Mouse (Mus musculus) skeletal muscle tissue, adult 2 months (tissue): ENCODE measurements around the gene Rnase12.

Experiments
- DNase-seq: peaks from one replicate; pipeline ENCODE4 v3.0.0-alpha.2; 2012; ENCODE audit warnings: low read depth, low spot score

The Rnase12 gene

GRCm38 (mm10) chr14:51085086-51085485 is 27.6 kb upstream of the Rnase12 start:
- DNase-seq, result no peak

DNA sequence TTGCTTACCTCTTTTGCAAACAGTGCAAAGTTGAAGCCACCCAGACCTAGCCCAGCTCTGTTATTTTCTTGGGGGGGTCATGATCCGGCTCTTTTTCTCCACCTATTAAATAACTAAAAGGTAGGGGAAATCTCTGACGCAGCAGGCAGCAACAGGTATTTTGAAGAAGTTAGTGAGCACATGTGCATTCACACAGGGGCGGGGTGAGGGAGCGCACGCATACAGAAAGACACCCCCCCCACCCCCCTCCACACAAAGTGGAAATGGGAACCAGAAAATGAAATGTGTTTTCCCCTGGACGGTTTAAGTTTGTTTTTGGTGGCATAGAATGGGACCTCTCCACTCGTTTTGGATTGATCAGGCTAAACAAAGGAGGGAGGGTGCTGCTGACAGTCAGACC is 26.3 kb upstream of the Rnase12 start:
- no peak for DNase-seq

DNA sequence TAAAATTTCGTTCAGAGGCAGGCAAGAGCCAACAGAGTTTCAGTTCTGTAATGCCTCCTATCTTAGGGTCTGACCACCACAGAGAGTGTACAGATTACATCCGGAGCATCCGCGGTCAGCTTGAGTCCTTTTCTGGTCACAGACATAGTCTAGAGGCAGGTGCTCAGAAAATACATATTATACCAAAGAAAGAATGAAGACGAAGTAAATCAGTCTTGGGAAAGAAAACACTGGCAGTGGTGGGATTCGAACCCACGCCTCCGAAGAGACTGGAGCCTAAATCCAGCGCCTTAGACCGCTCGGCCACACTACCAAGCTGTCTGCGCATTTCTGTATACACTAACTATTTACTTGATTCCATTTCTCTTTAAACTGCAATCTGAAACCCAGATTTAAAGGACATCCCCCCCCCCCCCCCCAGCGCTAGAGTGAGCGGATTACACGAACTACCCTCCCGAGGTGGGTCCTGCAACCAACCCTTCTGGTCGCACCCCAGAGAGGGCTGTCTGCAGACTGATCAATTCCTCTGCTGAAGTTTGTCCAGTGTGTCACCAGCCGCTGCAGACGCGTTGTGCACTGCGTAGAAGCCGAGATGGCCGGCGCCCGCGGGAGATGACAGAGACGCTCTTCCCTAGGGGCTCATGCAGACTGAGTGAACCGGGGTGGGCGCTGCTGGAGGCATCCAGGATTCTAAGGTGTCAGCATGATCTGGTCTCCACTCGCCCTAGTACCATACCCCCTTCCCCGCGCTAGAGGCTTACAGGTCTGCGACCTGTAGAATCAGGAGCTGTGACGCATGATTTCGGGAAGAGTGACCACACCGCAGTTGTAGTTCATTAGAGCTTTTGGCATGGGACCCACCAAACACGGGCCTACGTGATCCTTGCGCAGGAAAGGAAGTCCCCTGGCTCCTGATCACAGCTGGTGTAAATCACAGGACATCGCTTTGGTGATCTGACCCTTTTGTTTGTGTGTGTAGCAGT is 25.4 kb upstream of the Rnase12 start:
- no peak for DNase-seq

- DNase-seq, result no peak
These were observed 23.6 kb upstream of the Rnase12 start for GRCm38 (mm10) chr14:51081035-51081434.

DNA sequence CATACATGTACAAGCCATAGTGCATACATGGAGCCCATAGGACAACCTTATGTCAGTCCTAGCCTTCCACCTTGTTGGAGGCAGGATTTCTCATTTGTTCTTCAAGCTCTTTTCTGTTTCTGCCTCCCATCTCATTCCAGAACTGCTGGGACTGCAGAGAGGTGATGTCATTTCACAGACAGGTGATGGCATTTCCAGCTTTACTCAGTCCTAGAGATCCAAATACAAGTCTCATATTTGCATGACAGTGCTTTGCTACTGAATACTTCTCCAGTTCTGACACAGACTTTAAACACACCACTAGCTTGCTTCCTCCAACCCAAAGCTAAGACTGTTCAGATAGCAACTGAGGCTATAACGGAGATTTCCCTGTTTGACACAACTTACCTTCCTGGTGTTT is 21.7 kb upstream of the Rnase12 start:
- DNase-seq, result no peak

DNA sequence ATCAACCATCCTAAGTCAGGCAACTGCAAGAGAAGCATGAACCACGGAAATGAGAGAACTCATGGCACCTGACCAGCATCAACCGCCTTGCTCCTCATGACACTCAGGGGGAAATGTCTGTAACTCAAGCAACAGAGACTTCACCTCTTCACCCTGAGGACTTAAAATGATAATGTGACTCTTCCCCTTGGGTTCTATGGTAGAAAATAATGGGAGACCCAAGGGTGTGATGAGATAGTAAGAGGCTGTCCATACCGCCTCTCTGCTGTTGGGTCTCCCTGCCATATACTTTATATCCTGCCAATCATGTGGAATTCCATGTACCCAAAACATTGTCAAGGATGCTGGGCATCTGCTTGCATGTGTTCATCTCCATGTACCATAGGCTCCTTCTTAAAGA is 16.9 kb upstream of the Rnase12 start, which contains the start of gene Olfr750:
Gene Olfr750, minus strand, starts transcription at position 101 of the 400 bp plus-strand sequence.
- no peak for DNase-seq

GRCm38 (mm10) chr14:51069617-51070016 is 12.2 kb upstream of the Rnase12 start:
- no peak for DNase-seq

DNA sequence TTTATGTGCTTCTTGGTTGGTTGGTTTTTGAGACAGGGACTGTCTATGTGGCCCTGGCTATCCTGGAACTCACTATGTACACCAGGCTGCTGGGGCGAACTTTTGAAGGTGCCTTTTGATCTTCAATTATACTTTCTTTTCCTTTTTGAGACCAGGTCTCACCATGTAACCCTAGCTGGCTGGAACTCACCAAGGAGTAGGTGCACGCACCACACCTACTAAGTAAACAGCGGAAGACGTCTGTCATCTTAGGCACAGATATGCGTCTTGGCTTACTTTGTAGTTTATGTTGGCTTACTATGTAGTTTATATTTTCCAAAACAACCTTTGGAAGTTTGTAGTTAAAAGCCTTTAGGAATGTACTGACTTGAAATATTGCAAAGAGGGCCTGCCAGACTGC is 11.5 kb upstream of the Rnase12 start:
- no peak for DNase-seq

DNA sequence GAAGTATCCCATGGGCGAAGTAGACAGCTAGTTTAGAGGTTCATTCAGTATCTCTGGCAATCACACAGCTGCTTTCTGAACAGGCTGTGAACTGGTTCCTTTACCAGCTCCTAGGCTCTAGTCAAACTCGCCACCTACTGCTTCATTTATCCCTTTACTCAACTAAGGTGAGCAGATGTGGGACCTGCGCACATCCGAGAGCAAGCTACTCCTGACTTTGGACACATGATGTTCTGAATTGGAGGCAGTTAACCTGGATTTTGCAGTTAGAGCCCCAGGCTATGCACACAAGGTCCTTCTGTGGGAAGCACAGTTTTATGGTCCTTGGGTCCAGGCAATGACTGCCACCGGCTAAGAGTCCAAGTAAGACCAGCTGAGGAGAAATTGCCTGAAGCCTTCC is 3.3 kb upstream of the Rnase12 start:
- no peak for DNase-seq

- DNase-seq, result no peak
These were observed 2.9 kb downstream of the Rnase12 start for GRCm38 (mm10) chr14:51054243-51055237.

DNA sequence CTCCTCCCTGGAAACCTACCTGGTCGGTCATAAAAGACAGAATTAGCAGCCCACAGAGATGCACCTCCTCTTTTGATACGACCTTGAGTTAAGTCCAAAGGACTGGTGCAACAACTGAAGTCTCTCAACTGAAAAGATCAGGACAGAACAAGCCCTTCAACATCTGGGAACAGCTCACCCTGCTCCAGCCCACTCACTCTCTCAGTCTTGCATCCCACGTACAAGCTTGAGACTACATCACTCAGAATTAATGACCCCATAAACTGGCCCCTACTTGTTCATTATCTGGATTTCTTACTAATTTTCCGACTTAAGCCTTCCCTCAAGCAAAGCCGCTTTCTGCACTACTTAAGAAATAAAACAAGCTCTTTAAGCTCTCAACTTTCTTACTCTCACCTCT is 4.3 kb downstream of the Rnase12 start:
- DNase-seq, result no peak

- no peak for DNase-seq
These were observed 5.5 kb downstream of the Rnase12 start for GRCm38 (mm10) chr14:51051941-51052340.

DNA sequence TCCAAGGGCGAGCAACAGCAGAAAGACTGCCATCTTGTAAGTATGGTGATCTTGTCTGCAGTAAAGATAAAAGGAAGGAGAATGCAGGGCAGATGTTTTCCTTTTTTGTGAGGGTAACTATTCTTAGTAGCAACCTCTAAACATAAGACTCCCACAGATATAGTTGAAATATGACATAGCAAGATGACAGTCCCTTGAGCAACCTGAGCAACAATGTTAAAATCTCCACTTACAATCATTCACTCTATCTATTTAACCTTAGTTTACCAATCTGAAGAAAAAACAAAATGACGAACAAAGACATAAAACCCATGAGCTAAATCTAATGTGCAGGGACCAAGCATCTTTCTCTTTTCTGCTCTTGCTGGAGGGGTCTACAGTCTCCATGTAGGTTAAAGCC is 7.4 kb downstream of the Rnase12 start, which contains the start of gene Rnase11:
Gene Rnase11, minus strand, starts transcription at position 101 of the 400 bp plus-strand sequence.
- DNase-seq, result no peak

DNA sequence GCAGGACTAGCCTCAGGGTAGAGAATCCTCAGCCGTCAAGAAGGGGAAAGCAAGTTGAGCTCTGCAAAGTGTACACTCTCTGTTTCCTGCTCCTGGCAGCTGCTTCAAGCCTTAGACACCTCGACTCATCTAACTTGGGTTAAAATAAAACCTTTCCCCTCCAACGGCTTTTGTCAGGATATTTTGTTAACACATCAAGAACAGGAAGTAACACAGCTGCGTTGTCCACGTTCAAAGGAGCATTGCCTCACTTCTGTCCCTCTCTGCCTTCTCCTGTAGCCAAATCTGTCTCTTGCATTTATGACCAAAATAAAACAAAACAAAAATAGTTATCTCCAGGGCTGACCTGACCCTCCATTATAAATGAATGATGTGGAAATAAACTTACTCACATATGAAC is 9.6 kb downstream of the Rnase12 start:
- no peak for DNase-seq

- no peak for DNase-seq
These were observed 15.7 kb downstream of the Rnase12 start, which contains the start of gene Rnase9 for GRCm38 (mm10) chr14:51041769-51042168. Gene Rnase9 (minus strand): TSS chr14:51041869.

- no peak for DNase-seq
These were observed 21.2 kb downstream of the Rnase12 start for GRCm38 (mm10) chr14:51036214-51036613.

DNA sequence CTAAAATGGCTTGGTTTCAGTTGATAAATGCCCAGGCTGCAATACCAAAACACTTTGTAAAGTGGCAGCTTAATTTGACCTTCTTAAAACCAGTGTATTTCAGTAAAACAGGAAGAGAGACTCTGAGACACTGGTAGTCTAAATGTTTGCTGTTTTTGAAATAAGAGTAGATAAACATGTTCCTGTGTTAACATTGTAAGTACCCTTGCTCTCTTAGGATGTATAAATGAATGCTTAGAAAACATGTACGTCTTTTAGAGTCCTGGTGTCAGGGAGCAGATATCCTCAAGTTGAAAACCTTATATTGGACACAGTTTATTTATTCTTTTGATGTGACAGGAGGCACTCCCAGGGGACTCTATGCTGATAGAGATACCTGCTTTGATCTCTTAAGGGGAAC is 22.3 kb downstream of the Rnase12 start:
- no peak for DNase-seq

DNA sequence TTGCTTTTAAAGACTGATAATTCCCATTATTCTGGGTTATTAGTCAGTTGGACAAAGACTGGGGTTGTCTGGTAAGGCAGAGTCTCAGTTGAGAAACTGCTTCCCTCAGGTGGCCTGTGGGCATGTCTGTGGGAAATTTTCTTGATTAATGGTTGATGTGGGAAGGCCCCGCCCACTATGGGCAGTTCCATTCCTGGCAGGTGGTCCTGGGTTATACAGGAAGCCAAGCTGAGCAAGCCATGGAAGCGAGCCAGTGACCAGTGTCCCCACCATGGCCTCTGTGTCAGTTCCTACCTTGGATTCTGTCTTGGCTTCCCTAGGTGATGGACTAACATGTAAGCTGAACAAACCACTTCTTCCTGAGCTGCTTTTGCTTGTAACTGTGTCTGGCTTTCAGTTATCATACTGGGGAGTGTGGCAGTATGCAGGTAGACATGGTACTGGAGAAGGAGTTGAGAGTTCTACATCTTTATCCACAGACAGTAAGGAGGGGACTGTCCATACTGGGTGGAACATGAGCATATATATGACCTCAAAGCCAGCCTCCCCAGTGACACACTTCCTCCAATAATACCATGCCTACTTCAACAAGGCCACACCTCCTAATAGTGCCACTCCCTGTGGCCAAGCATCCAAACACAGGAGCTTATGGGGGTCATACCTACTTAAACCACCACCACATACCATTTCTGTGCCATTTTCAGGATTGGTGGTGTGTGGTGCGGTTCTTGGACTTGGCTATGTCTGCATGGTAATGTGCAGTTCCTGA is 29.9 kb downstream of the Rnase12 start:
- no peak for DNase-seq

- DNase-seq, result peak; percentile 57
These were observed 30.9 kb downstream of the Rnase12 start for GRCm38 (mm10) chr14:51026391-51027133.

- DNase-seq, result no peak
These were observed 32.6 kb downstream of the Rnase12 start for GRCm38 (mm10) chr14:51024820-51025219.
